Mouse (Mus musculus): ENCODE measurements around the gene Klhl8. TPM values are rescaled to one million over a fixed set of nuclear protein-coding genes. Genes with fewer than 3 reads are reported as not detected.

Gene Klhl8
- polyA plus RNA-seq, 1 experiment = 9.4 TPM

DNA sequence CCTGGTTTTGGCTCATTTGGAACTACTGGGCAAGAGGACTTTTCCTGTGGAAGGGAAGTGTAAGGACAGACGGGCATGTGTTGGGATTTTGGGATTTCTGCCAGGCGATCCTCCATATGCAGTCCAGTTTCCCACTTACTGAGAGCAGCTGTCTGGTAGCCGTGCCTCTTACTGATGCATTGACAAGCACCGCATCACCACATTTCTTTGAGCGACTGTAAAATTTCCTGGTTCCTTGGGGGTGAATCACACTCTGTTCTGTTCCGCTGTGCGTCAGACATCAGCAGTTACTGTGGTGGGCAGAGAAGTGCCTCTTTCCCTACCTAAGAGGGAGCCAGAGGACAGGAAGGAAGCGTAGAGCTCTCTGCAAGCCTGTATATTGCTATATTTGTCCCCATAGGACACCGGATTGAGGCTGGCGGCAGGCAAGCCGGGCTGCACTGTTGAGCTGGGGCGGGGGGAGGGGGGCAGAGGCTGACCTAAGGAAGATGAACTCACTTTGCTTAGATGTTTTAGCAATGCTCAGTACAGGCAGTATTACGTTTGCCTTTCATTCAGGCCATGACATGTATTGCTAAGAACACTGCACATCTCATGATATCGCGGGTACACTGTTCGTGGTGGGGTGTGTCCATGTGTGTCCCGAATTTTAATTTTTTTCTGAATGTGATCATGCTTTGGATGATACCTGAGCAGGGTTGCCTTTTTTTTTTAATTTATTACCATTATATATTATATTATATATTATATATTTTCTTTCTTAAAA lies 56.8 kb downstream of the Klhl8 start:
- Histone ChIP-seq H3K4me3 (ENCODE audit: control insufficient read depth, insufficient read depth, low read length) (no peak overlapping the region), H3K27me3 (ENCODE audit: control insufficient read depth, insufficient read depth, low read length) (no peaks in the 10 kb centered on the region), H3K4me1 (replicated peaks; ENCODE audit: control insufficient read depth, insufficient read depth, low read length) (no peaks in the 10 kb centered on the region; the same call in 1 of the 2 replicates), H3K27ac (ENCODE audit: control insufficient read depth, insufficient read depth, low read length) (no peak overlapping the region), H3K36me3 (ENCODE audit: control insufficient read depth, insufficient read depth, low read length) (peaks cover 48% of the 10 kb centered on the region)
- TF ChIP-seq POLR2A (IDR thresholded peaks at IDR 0.05; ENCODE audit: control insufficient read depth, extremely low read depth, insufficient read depth, low read length, poor library complexity) (no peak), CTCF (IDR thresholded peaks at IDR 0.05; ENCODE audit: borderline replicate concordance, control insufficient read depth, extremely low read depth, insufficient read depth, low read length, poor library complexity) (no peak)
- DNase-seq = no peak
- WGBS = 76% methylated on average over 17 of the region's 17 CpGs

DNA sequence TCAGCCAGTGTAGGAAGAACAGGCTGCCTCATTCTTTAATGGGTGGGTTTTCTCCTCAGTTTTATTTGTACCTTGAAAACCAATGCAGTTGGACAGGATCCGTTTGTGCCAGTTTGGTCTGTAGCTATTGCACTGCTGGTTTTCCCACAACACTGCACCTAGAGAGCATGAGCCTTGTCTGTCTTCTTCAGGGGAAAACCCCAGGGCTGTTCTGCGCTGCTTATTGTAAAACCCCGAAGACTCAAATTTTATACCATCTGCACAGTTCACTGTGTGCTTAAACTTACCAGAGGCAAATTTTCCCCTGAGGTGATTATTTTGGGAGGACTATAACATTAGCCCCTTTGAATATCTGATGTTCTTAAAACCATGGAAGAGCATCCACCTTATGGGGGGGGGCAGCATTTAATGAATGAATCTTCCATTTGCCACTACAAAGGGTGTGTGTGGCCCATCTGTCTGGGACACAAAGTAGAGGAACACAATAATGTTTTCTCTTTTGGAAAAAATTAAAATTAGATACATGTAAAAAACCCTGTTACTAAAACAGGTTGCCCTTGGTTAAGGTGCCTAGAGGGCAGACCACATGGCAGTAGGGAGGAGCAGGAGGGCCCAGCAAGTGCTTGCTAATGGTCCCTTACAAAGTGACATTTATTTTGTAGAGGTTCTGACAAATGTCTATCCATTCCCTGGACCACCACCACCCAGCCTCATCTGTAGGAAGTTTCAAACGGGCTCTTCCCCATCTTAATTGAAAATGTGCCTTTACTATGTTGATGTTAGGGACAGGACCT lies 58.1 kb downstream of the Klhl8 start:
- H3K4me3 ChIP-seq (ENCODE audit: control insufficient read depth, insufficient read depth, low read length) = no peak overlapping the region
- 92% methylated on average over 4 of the region's 4 CpGs for WGBS
- H3K4me1 ChIP-seq (replicated peaks; ENCODE audit: control insufficient read depth, insufficient read depth, low read length) = no peaks in the 10 kb centered on the region; the same call in 1 of the 2 replicates
- peaks cover 59% of the 10 kb centered on the region for H3K36me3 ChIP-seq (ENCODE audit: control insufficient read depth, insufficient read depth, low read length)
- H3K27me3 ChIP-seq (ENCODE audit: control insufficient read depth, insufficient read depth, low read length) = no peaks in the 10 kb centered on the region
- TF ChIP-seq POLR2A (IDR thresholded peaks at IDR 0.05; ENCODE audit: control insufficient read depth, extremely low read depth, insufficient read depth, low read length, poor library complexity) (no peak), CTCF (IDR thresholded peaks at IDR 0.05; ENCODE audit: borderline replicate concordance, control insufficient read depth, extremely low read depth, insufficient read depth, low read length, poor library complexity) (no peak)
- no peak overlapping the region for H3K27ac ChIP-seq (ENCODE audit: control insufficient read depth, insufficient read depth, low read length)
- DNase-seq = no peak

DNA sequence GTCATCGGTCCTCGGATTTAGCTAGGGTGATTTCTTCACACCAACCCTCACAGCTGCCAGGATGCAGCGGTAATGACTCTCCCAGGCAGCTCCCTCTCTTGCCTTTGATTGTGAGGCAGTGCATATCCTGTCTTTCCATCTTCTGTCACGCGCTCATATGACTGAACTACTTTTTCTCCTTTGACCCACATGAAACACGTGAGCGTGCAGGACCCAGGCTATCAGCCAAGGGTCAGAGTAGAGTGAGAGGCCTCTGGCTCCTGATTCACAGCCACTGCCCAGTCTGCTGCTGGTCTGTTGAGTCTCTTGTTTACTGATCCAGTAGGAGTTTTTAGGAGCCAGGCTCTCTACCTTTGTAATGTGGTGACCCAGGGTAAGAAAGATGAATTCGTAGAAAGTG lies 62.5 kb downstream of the Klhl8 start:
- Histone ChIP-seq H3K27me3 (ENCODE audit: control insufficient read depth, insufficient read depth, low read length) (no peaks in the 10 kb centered on the region), H3K27ac (ENCODE audit: control insufficient read depth, insufficient read depth, low read length) (no peak overlapping the region), H3K4me1 (replicated peaks; ENCODE audit: control insufficient read depth, insufficient read depth, low read length) (no peaks in the 10 kb centered on the region), H3K4me3 (ENCODE audit: control insufficient read depth, insufficient read depth, low read length) (no peak overlapping the region), H3K36me3 (ENCODE audit: control insufficient read depth, insufficient read depth, low read length) (peaks cover 97% of the 10 kb centered on the region)
- TF ChIP-seq POLR2A (IDR thresholded peaks at IDR 0.05; ENCODE audit: control insufficient read depth, extremely low read depth, insufficient read depth, low read length, poor library complexity) (no peak), CTCF (IDR thresholded peaks at IDR 0.05; ENCODE audit: borderline replicate concordance, control insufficient read depth, extremely low read depth, insufficient read depth, low read length, poor library complexity) (no peak)
- DNase-seq = no peak
- 90% methylated on average over 8 of the region's 8 CpGs for WGBS

DNA sequence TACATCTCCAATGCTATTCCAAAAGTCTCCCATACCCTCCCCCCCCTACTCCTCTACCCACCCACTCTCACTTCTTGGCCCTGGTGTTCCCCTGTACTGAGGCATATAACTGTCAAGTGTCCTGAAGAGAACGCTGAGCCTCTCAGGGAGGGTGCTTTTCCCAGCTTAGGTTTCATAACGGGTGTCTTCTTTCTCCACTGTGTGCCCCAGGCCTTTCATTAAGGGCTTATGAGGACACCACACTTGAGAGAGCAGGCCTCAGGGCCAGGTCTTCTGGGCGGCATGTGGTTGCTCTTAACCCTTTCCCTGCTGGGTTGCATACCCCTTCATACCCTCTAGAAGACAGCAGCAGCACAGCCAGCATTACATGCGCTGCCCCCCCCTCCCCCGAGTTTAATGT lies 64.5 kb downstream of the Klhl8 start:
- Histone ChIP-seq H3K27me3 (ENCODE audit: control insufficient read depth, insufficient read depth, low read length) (no peaks in the 10 kb centered on the region), H3K36me3 (ENCODE audit: control insufficient read depth, insufficient read depth, low read length) (peaks cover 97% of the 10 kb centered on the region), H3K4me1 (replicated peaks; ENCODE audit: control insufficient read depth, insufficient read depth, low read length) (no peaks in the 10 kb centered on the region), H3K27ac (ENCODE audit: control insufficient read depth, insufficient read depth, low read length) (no peak overlapping the region), H3K4me3 (ENCODE audit: control insufficient read depth, insufficient read depth, low read length) (no peak overlapping the region)
- WGBS = 90% methylated on average over 5 of the region's 5 CpGs
- TF ChIP-seq CTCF (IDR thresholded peaks at IDR 0.05; ENCODE audit: borderline replicate concordance, control insufficient read depth, extremely low read depth, insufficient read depth, low read length, poor library complexity) (no peak), POLR2A (IDR thresholded peaks at IDR 0.05; ENCODE audit: control insufficient read depth, extremely low read depth, insufficient read depth, low read length, poor library complexity) (no peak)
- no peak for DNase-seq

DNA sequence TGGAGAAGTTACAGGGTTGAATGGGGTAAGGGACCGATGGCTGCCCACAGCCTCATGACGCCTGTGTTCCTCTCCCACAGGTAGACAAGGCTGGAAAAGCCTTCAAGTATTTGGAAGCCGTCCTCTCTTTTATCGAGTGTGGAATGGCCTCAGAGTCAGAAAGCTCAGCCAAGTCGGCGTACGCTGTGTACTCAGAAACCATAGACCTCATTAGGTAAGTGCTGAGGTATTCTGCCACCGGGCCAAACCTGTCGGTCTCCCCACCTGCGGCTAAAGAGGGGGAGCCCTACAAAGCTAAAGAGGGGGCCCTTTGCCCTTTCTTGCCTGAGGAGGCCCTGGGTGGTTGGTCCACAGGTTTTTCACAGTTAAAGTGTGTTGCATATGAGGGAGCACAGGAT lies 64.9 kb downstream of the Klhl8 start:
- Histone ChIP-seq H3K4me3 (ENCODE audit: control insufficient read depth, insufficient read depth, low read length) (no peak overlapping the region), H3K27me3 (ENCODE audit: control insufficient read depth, insufficient read depth, low read length) (no peaks in the 10 kb centered on the region), H3K27ac (ENCODE audit: control insufficient read depth, insufficient read depth, low read length) (no peak overlapping the region), H3K36me3 (ENCODE audit: control insufficient read depth, insufficient read depth, low read length) (peaks cover 97% of the 10 kb centered on the region), H3K4me1 (replicated peaks; ENCODE audit: control insufficient read depth, insufficient read depth, low read length) (no peaks in the 10 kb centered on the region)
- TF ChIP-seq CTCF (IDR thresholded peaks at IDR 0.05; ENCODE audit: borderline replicate concordance, control insufficient read depth, extremely low read depth, insufficient read depth, low read length, poor library complexity) (no peak), POLR2A (IDR thresholded peaks at IDR 0.05; ENCODE audit: control insufficient read depth, extremely low read depth, insufficient read depth, low read length, poor library complexity) (no peak)
- no peak for DNase-seq
- 91% methylated on average over 10 of the region's 10 CpGs for WGBS

DNA sequence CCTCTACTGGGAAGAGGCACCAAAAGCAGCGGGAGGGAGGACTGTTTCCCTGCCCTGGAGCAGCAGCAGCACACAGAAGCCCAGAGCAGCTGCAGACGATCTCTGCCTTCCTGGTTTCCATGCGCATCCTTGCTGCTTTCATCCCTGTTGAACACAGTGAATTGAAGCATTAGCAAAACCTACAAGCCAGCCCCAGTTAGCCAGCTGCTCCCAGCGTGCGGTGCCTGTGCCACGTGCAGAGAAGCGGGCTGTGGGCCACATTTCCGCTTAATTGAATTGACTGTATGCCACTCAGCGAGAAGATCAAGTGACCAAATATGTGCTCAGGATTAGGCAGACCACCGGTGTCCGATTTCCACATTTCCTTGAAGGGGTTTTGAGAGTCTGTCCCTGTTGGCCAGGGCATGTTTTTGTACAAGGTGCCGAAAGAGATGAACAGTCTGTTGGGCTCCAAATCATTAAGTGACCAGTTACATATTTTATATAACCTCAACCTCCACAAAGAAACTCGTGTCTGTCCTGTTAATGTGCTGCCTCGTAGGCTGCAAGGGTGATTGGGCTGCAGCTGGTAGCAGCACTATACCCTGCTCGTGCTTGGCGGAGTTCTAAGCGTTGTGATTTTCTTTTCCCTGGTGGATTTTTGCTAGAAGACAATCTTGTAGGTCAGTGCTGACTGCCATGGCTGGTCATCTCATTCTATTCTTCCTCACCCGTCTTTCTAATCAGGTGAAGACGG lies 65.5 kb downstream of the Klhl8 start:
- 94% methylated on average over 19 of the region's 19 CpGs for WGBS
- Histone ChIP-seq H3K4me1 (replicated peaks; ENCODE audit: control insufficient read depth, insufficient read depth, low read length) (no peaks in the 10 kb centered on the region), H3K4me3 (ENCODE audit: control insufficient read depth, insufficient read depth, low read length) (no peak overlapping the region), H3K27ac (ENCODE audit: control insufficient read depth, insufficient read depth, low read length) (no peak overlapping the region), H3K27me3 (ENCODE audit: control insufficient read depth, insufficient read depth, low read length) (no peaks in the 10 kb centered on the region), H3K36me3 (ENCODE audit: control insufficient read depth, insufficient read depth, low read length) (peaks cover 97% of the 10 kb centered on the region)
- no peak for DNase-seq
- TF ChIP-seq POLR2A (IDR thresholded peaks at IDR 0.05; ENCODE audit: control insufficient read depth, extremely low read depth, insufficient read depth, low read length, poor library complexity) (no peak), CTCF (IDR thresholded peaks at IDR 0.05; ENCODE audit: borderline replicate concordance, control insufficient read depth, extremely low read depth, insufficient read depth, low read length, poor library complexity) (no peak)
